Mouse (Mus musculus) liver, adult (tissue): ENCODE measurements around the gene Mdfic.
A peak's percentile ranks its signal among the peaks of the same experiment; 100 is the strongest.

Source experiments
- GATA4 ChIP-seq: IDR thresholded peaks from 2 replicates; pipeline ENCODE4 v1.6.1; 2014; ENCODE audit warnings: mild to moderate bottlenecking, low read length; ENCODE audit not compliant: insufficient replicate concordance

The Mdfic gene

DNA sequence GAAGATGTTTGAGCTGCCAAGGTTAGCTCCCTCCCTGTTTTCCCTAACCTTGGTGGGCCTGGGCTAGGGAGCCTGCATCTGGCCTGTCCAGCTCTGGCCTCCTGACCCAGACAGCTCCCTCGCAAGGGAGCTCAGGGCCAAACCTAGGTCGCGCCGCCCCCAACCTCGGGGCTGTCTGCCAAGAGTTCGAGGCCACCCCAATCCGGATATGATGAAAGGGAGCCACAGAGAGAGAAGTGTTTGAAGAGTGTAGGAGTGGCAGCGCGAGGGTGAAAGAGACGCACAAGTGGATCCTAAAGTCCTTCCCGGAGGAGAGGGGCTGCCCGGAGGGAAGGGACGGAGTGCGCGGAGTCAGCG, at the start of gene Mdfic:
Gene Mdfic, plus strand, starts transcription at position 201 of the 357 bp plus-strand sequence.
- TF ChIP-seq GATA4 = no peak

DNA sequence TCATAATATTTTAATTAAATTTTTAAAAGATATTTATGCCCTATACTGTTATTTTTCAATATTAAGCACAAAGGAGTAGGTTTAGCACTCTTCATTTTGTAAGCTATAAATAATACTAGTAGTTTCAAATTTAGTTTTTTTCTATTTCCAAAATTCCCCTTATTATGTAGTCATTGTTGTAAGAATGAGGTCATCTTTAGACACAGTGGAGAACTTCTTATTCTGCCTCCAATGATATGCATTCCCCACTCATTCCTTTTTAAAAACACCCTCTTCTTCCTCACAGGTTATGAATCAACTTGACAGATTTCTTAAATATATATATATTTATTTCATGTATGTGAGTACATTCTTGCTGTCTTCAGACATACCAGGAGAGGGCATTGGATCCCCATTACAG, 49.1 kb upstream of the Mdfic start:
- TF ChIP-seq GATA4 = no peak

DNA sequence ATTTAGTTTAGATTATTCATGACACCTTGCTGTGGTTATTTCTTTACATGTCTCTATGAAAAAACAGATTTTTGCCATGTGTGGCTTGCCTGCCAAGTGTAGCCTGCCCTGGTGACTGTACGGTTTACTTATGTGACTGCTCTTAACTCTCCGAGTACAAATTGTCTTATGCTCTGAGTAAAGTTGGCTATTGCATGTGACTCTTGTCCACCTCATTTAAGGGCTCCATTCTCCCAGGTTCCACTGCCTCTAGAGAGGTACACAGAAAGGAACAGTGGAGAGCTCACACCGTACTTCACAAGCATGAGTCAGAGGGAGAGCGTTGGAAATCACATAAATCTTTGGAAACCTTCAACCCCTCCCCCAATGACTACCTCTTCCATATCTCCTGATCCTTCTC, 10.4 kb upstream of the Mdfic start:
- TF ChIP-seq GATA4 = no peak

DNA sequence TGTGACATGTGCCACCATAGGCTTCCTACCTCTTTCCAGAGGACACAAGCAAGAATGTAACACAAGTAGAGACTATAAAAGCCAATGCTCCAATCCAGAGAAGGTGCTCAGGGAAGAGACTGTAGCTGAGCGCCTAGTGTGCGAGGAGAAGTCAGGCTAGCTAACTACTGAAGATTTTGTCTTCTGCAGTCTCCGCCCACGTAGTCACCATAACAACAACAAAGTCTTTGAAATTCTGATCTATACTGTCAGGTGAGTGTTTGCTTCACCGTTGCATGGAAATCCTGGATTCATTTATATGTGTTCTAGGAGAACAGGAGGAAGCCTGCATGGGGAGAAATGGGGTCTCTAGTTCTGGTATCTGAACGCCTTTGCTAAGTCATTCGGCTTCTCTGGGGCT, 9.8 kb upstream of the Mdfic start:
- TF ChIP-seq GATA4 = no peak

DNA sequence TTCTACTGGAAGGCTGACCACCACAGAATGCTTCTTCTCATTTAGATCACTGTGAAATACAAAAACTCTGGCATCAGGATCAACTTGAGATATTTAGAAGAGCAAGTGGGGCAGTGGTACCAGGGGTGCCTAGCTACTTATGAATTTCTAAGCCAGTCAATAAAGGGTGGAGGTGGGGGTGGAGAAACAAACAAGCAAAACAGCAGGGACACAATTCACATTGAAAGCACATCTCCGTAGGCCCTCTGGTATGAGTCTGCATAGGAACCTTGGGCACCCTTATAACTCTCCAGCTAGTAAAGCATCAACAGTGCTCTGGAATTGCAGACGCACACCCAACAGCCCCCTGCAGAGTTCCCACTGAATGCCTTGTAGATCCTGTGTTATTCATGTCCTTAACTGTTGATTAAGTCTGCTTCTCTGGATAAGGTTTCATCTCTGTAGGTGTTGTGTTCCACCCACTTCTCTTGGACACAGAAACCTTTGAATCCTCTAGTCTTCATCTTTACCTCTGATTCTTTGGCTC, 7.5 kb upstream of the Mdfic start:
- TF ChIP-seq GATA4 = no peak

DNA sequence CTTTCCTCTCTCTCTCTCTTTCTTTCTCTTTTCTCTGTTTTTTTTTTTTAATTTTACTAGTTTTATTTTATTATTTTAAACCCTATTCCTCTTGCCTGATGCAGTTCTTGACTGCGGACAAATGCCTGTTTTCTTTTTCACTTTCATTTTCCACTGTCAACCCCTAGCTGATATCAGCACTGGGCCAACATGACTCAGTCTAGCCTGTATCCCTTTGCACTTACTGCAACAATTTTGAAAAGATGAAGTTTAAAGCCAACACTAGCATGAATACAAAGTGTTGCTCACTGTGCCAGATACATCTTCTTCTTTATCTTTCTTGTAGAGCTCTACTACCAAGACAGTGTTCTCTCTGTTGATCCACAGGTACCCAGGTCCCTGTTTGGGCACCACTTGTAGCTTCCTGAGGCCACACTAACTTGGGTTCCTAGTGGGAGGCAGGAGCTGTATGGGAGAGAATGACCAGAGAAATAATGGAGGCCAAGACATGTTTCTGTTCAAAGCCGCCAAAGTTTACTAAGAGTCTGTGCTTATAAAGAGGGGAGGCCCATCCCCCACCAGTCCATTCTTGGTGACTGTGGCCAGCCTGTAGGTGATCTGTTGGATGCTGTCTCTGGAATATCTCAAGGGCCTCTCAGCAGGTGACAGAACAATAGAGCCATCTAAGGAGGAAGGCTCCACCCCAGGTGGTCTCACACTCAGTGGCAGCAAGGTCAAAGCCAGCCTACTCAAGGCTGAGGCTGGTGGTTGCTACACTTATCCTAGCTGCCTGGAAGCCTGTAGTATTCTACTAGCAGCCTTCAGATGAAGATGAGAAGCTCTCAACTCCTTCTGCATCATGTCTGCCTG, 5.2 kb upstream of the Mdfic start:
- TF ChIP-seq GATA4 = no peak

DNA sequence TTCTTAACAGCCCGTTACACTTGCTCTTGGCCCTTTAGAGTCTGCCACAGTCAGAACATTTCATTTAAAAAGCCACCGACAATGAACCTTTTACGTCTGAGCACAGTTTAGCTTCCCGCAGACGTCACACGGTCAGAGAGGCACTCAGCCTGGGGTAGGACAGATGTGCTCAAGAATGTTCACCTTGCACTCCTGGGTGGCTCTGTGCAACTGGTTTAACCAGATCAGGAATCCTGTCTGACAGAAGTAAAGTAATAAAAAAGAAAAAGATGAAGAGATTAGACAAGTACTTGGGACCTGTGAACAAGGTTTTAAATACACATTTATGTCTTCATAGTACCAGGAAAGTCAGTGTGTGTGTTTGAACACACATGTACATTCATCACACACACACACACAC, 542 bp upstream of the Mdfic start:
- TF ChIP-seq GATA4 = no peak

DNA sequence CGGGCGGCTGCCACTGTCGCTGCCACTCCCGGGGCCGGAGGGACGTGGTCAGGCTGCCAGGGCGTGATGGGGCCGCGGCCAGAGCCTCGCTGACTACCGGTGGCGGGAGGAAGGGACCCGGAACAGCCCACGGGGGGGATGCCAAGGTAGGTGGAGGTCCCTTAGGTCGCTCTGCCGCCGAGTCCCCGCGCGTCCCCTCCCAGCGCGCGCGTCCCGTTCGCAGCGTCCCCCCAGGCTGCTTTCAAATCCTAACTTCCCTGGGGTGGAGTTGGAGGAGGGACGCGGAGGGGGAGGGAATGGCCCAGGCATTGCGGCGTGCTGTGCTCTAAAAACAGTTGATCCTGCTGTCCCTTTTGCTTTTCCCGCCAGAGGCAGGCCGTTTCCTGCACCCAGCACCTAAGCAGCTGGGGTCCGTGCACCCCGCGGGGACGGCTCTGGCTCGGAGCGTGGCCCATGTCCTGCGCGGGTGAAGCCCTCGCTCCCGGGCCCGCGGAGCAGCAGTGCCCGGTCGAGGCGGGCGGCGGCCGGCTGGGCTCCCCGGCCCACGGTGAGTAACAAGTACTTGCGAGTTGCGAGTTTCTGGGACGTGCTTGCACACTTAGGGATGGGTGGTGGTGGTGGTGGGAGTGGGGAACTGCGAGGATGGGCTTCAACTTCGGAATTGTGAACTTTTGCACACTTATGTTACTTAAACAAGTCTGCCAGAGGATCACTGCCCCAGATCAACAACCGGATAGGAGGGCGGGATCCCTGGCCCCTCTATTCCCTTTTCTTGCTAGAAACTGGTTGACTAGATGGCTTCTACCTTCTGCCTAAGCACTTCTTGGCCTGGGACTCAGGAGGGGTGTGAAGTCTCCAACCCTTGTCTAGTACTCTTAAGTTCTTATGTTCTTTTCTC, 606 bp downstream of the Mdfic start:
- no peak; the same call in 1 of the 2 replicates for TF ChIP-seq GATA4

DNA sequence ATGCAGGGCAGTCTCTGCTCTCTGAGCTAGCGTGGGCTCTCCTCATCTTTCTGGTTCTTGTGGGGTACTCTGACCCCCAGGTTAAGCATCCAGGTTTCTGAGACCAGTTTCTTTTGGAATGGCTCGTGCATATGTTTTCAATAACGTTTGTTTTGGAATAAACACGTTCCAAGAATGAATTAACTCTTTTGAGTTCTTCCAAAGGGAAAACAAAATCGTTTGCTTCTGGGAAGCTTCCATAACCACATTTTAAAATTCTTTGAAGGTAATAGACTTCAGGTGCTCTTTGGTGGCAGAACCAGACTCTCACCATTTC, 1.2 kb downstream of the Mdfic start:
- TF ChIP-seq GATA4 = no peak

DNA sequence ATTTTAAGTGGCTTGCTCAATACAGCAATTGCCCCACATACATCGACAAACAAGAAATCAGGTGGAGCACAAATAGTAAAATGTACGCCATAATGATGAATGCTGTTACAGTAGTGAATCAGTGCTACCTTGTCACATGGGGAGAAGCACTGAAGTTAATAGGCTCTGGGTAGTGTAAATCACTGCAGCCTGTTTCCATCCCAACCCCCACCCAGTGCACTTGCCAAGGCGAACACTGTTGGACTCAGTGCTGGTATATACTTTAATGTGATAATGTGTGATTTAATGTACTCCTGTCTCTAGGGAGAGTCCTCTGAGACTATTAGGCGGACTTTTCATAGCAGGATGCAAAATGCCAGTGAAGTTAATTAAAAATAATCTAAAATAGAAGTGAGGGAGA, 3.8 kb downstream of the Mdfic start:
- TF ChIP-seq GATA4 = no peak

DNA sequence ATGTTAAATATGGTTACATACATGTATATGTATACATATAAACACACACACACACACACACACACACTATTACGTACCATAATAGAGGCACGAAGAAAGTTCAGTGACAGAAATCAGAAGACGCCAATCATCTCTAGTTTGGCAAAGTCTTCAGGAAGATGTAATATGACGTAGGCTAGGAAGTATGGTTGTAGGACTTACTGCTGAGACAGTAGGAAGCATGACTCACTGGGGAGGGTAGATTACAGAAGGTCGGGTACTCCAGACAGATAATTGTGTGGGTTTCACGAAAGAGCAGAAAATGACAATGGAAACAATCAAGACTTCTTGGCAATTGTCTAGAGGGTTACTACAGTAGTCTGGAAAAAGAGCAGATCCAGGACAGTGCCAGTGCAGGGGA, 6.0 kb downstream of the Mdfic start:
- TF ChIP-seq GATA4 = peak; percentile 66; the same call in 1 of the 2 replicates

DNA sequence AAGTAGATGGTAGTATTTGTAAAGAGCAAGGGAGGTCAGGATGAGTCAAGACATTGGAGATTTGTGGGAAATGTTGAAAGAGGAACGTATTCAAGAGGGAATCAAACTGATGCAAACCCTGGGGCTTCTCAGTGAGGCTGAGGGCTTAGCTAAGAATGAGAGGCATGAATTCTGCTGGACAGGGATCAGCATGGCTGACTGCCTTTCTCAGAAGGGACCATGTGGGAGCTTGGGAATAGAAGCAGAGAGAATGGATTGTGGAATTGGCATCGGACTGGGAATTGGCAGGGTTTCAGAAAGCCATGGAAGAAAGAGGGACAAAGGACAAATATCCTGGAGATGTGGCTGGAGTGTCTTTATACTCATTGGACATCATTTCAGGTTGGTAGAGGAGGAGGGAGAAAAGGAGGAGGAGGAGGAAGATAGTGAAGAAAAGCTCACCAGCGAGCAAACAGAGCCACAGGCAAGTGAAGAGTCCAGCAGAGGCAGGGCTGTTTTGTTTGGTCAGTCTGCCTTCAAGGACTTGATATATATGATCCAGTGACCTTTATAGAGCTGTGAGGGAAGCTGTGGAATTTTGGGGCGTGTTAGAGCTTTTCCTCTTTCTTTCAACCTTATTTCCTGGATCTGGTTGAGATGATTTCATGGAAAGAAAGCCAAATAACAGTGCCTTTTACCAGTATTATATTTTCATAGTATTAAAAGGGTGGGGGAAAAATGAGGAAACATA, 7.4 kb downstream of the Mdfic start:
- TF ChIP-seq GATA4 = no peak

DNA sequence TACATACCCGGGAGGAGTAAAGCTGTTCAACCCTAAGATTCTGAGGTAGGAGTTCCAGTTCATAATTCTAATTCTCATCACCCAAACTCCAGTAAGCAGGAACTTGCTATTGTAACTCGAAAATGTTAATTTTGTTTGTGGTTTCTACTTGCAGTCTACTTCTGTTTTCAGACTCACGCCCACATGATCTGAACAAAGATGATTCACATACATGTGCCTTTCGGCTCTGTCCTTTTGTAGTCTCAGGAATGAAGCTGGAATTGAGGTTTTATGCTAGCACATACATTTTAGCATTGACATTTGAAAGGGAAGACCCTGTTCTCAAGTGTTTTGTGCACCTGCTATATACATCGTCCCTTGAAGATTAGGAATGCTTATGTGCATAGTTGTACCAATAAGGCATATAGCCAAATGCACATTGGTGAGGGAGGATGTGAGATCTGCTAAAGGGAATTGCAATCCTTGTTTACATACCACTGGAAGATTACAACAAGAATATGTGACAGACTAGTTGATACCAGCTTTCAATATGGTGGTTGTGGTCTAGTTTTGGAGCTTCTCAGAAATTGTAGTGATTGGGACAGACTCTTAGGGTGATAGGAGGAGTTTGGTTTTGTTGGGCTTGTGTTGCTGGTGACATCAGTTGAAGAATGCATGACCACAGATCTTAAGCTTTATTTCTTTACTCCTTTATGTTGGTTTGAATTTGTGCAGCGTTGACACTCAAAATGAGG, 8.6 kb downstream of the Mdfic start:
- no peak for TF ChIP-seq GATA4

DNA sequence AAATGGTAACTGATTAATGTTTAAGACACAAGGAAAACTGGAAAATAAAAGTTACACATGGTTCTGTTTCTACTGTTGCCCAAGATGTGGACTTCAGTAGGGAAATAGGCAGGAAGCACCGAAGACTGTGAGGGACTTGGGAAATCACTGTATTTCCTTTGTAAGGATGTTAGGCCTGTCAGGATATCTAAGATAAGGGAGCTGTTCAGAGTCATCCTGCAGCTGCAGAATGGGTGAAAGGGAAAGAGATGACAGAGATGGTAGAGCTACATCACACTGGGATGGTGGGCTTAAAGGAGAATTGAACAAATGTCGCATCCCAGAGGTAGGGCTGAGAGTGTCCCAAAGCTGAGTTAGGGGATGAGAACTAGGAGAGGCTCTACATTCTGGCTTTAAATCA, 9.8 kb downstream of the Mdfic start:
- TF ChIP-seq GATA4 = peak; percentile 84

DNA sequence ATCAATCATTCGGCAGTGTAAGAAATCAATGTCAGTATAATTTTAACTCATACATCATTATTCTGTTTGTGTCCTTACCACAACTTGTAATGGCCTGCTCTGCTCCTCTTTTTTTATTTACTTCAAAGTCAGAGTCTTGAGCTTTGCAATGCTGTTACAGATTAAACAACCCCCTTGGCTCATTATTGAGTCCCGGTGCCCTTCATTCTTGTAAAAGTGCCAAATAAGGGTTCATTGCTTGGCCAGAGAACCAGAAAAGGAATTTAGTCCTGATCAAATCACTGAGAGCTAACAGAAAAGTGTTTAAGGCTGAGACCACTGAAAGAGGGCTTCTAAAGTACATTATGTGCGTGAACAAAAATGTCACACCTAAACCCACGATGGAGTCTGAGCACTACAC, 10.2 kb downstream of the Mdfic start:
- no peak for TF ChIP-seq GATA4

DNA sequence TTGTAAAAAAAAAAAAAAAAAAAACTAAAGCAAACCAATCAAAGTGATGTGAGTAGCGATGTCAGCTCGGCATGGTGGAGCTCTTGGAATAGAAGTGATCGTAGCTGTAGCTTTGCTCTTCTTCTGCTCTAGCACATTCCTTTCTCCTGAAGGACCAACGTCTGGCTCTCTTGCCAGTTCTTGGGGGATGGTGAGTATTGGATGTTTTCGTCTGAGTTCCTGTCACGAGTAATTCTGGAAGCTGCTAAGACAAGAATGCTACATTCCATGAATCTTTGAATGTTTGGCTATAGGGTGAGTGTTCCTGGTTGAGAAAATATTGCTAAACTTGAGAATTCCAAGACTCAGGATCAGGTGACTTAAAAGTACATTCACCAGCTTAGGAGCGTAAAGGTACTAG, 11.0 kb downstream of the Mdfic start:
- TF ChIP-seq GATA4 = no peak
